Mouse (Mus musculus): ENCODE data around the gene Asb13. TPM values are rescaled to one million over a fixed set of nuclear protein-coding genes. Genes with fewer than 3 reads are reported as not detected.

Asb13 gene
- polyA plus RNA-seq (2014; fragmentation: Nextera tagmentation; extraction: Ambion mirVana) = 12.1 and 15.0 TPM in 2 replicates

GRCm38 (mm10) chr13:3633895-3634811 is at the start of gene Asb13:
TSS of gene Asb13 (plus strand) at chr13:3634032.
- no peaks in the 10 kb centered on the region for H3K27me3 ChIP-seq (ENCODE audit: control insufficient read depth, insufficient read depth, low read length)
- no peak within 1 kb of the TSS for H3K27ac ChIP-seq (ENCODE audit: low read depth, low read length)
- under 1% methylated on average over 47 of the region's 47 CpGs for WGBS
- no peaks in the 10 kb centered on the region for H3K36me3 ChIP-seq (ENCODE audit: control insufficient read depth, insufficient read depth, low read length)
- ATAC-seq (replicated peaks; ENCODE audit: low FRiP score) (peak; percentile 96), DNase-seq (ENCODE audit: low spot score) (peak; percentile 86)
- H3K9ac ChIP-seq (ENCODE audit: low read length) = peak within 1 kb of the TSS; percentile 76
- peak within 1 kb of the TSS; percentile 57 for H3K4me3 ChIP-seq (ENCODE audit: low read depth, low read length)
- no peaks in the 10 kb centered on the region; the same call in 1 of the 2 replicates for H3K9me3 ChIP-seq (ENCODE audit: control insufficient read depth, low read length)
- no peaks in the 10 kb centered on the region for H3K4me1 ChIP-seq (replicated peaks; ENCODE audit: control insufficient read depth, insufficient read depth, low read length)
- H3K4me2 ChIP-seq (ENCODE audit: low read depth, low read length, severe bottlenecking) = peak within 1 kb of the TSS; percentile 62

- no peak for DNase-seq (ENCODE audit: low spot score)
- Histone ChIP-seq H3K36me3 (ENCODE audit: control insufficient read depth, insufficient read depth, low read length) (peaks cover 3% of the 10 kb centered on the region; the same call in 1 of the 2 replicates), H3K4me1 (replicated peaks; ENCODE audit: control insufficient read depth, insufficient read depth, low read length) (no peaks in the 10 kb centered on the region), H3K9me3 (ENCODE audit: control insufficient read depth, low read length) (no peaks in the 10 kb centered on the region), H3K4me2 (ENCODE audit: low read depth, low read length, severe bottlenecking) (no peak overlapping the region), H3K27me3 (ENCODE audit: control insufficient read depth, insufficient read depth, low read length) (no peaks in the 10 kb centered on the region), H3K9ac (ENCODE audit: low read length) (no peak overlapping the region), H3K27ac (ENCODE audit: low read depth, low read length) (no peak overlapping the region), H3K4me3 (ENCODE audit: low read depth, low read length) (no peak overlapping the region)
- WGBS = 94% methylated on average over 3 of the region's 3 CpGs
- no peak for ATAC-seq (replicated peaks; ENCODE audit: low FRiP score)
These were observed 43.0 kb upstream of the Asb13 start for GRCm38 (mm10) chr13:3590789-3591188.

GRCm38 (mm10) chr13:3594311-3594710 is 39.5 kb upstream of the Asb13 start:
- H3K27ac ChIP-seq (ENCODE audit: low read depth, low read length) = no peak overlapping the region
- peaks cover 3% of the 10 kb centered on the region; the same call in 1 of the 2 replicates for H3K36me3 ChIP-seq (ENCODE audit: control insufficient read depth, insufficient read depth, low read length)
- H3K4me1 ChIP-seq (replicated peaks; ENCODE audit: control insufficient read depth, insufficient read depth, low read length) = no peaks in the 10 kb centered on the region
- H3K9me3 ChIP-seq (ENCODE audit: control insufficient read depth, low read length) = no peaks in the 10 kb centered on the region
- 89% methylated on average over 1 of the region's 1 CpGs for WGBS
- DNase-seq (ENCODE audit: low spot score) (no peak), ATAC-seq (replicated peaks; ENCODE audit: low FRiP score) (no peak)
- no peaks in the 10 kb centered on the region for H3K27me3 ChIP-seq (ENCODE audit: control insufficient read depth, insufficient read depth, low read length)
- H3K4me3 ChIP-seq (ENCODE audit: low read depth, low read length) = no peak overlapping the region
- no peak overlapping the region for H3K4me2 ChIP-seq (ENCODE audit: low read depth, low read length, severe bottlenecking)
- H3K9ac ChIP-seq (ENCODE audit: low read length) = no peak overlapping the region

GRCm38 (mm10) chr13:3596232-3596631 is 37.6 kb upstream of the Asb13 start:
- 96% methylated on average over 6 of the region's 6 CpGs for WGBS
- Histone ChIP-seq H3K27me3 (ENCODE audit: control insufficient read depth, insufficient read depth, low read length) (no peaks in the 10 kb centered on the region), H3K9ac (ENCODE audit: low read length) (no peak overlapping the region), H3K36me3 (ENCODE audit: control insufficient read depth, insufficient read depth, low read length) (no peaks in the 10 kb centered on the region; the same call in 1 of the 2 replicates), H3K9me3 (ENCODE audit: control insufficient read depth, low read length) (no peaks in the 10 kb centered on the region), H3K27ac (ENCODE audit: low read depth, low read length) (no peak overlapping the region), H3K4me1 (replicated peaks; ENCODE audit: control insufficient read depth, insufficient read depth, low read length) (no peaks in the 10 kb centered on the region), H3K4me2 (ENCODE audit: low read depth, low read length, severe bottlenecking) (no peak overlapping the region), H3K4me3 (ENCODE audit: low read depth, low read length) (no peak overlapping the region)
- DNase-seq (ENCODE audit: low spot score) = no peak
- no peak for ATAC-seq (replicated peaks; ENCODE audit: low FRiP score)

- DNase-seq (ENCODE audit: low spot score) = no peak
- no peaks in the 10 kb centered on the region for H3K36me3 ChIP-seq (ENCODE audit: control insufficient read depth, insufficient read depth, low read length)
- peak overlapping the region; percentile 72 for H3K4me2 ChIP-seq (ENCODE audit: low read depth, low read length, severe bottlenecking)
- 23% methylated on average over 8 of the region's 8 CpGs for WGBS
- no peaks in the 10 kb centered on the region for H3K27me3 ChIP-seq (ENCODE audit: control insufficient read depth, insufficient read depth, low read length)
- peak overlapping the region; percentile 87 for H3K4me3 ChIP-seq (ENCODE audit: low read depth, low read length)
- 0 out of 2 replicates have a peak, but pooled peaks cover 2% of the 10 kb centered on the region for H3K4me1 ChIP-seq (replicated peaks; ENCODE audit: control insufficient read depth, insufficient read depth, low read length)
- ATAC-seq (replicated peaks; ENCODE audit: low FRiP score) = no peak
- H3K9ac ChIP-seq (ENCODE audit: low read length) = peak overlapping the region; percentile 87
- no peak overlapping the region for H3K27ac ChIP-seq (ENCODE audit: low read depth, low read length)
- no peaks in the 10 kb centered on the region for H3K9me3 ChIP-seq (ENCODE audit: control insufficient read depth, low read length)
These were observed 24.1 kb upstream of the Asb13 start for GRCm38 (mm10) chr13:3609780-3610117.

GRCm38 (mm10) chr13:3610118-3610794 is 23.6 kb upstream of the Asb13 start:
- Histone ChIP-seq H3K4me3 (ENCODE audit: low read depth, low read length) (peak overlapping the region; percentile 87), H3K27ac (ENCODE audit: low read depth, low read length) (peak overlapping the region; percentile 87), H3K9ac (ENCODE audit: low read length) (peak overlapping the region; percentile 87), H3K27me3 (ENCODE audit: control insufficient read depth, insufficient read depth, low read length) (no peaks in the 10 kb centered on the region), H3K9me3 (ENCODE audit: control insufficient read depth, low read length) (no peaks in the 10 kb centered on the region), H3K4me2 (ENCODE audit: low read depth, low read length, severe bottlenecking) (peak overlapping the region; percentile 72), H3K4me1 (replicated peaks; ENCODE audit: control insufficient read depth, insufficient read depth, low read length) (0 out of 2 replicates have a peak, but pooled peaks cover 2% of the 10 kb centered on the region), H3K36me3 (ENCODE audit: control insufficient read depth, insufficient read depth, low read length) (no peaks in the 10 kb centered on the region)
- WGBS = under 1% methylated on average over 48 of the region's 50 CpGs
- peak; percentile 74 for DNase-seq (ENCODE audit: low spot score)
- peak; percentile 55 for ATAC-seq (replicated peaks; ENCODE audit: low FRiP score)

- DNase-seq (ENCODE audit: low spot score) = peak; percentile 99
- WGBS = under 1% methylated on average over 58 of the region's 58 CpGs
- H3K9me3 ChIP-seq (ENCODE audit: control insufficient read depth, low read length) = no peaks in the 10 kb centered on the region
These were observed 22.9 kb upstream of the Asb13 start, which contains the start of gene Fam208b for GRCm38 (mm10) chr13:3610795-3611438. TSS of gene Fam208b (minus strand) at chr13:3611108.

GRCm38 (mm10) chr13:3627139-3627538 is 6.7 kb upstream of the Asb13 start:
- H3K4me3 ChIP-seq (ENCODE audit: low read depth, low read length) = no peak overlapping the region
- WGBS = 62% methylated on average over 3 of the region's 3 CpGs
- no peak overlapping the region for H3K4me2 ChIP-seq (ENCODE audit: low read depth, low read length, severe bottlenecking)
- no peaks in the 10 kb centered on the region for H3K27me3 ChIP-seq (ENCODE audit: control insufficient read depth, insufficient read depth, low read length)
- no peaks in the 10 kb centered on the region; the same call in 1 of the 2 replicates for H3K9me3 ChIP-seq (ENCODE audit: control insufficient read depth, low read length)
- ATAC-seq (replicated peaks; ENCODE audit: low FRiP score) (no peak), DNase-seq (ENCODE audit: low spot score) (no peak)
- no peak overlapping the region for H3K9ac ChIP-seq (ENCODE audit: low read length)
- H3K4me1 ChIP-seq (replicated peaks; ENCODE audit: control insufficient read depth, insufficient read depth, low read length) = no peaks in the 10 kb centered on the region
- no peaks in the 10 kb centered on the region for H3K36me3 ChIP-seq (ENCODE audit: control insufficient read depth, insufficient read depth, low read length)
- no peak overlapping the region for H3K27ac ChIP-seq (ENCODE audit: low read depth, low read length)

More at GRCm38 (mm10) chr13:3610795-3611438, 22.9 kb upstream of the Asb13 start, which contains the start of gene Fam208b:
- Histone ChIP-seq H3K27ac (ENCODE audit: low read depth, low read length) (peak within 1 kb of the TSS; percentile 87), H3K9ac (ENCODE audit: low read length) (peak within 1 kb of the TSS; percentile 87), H3K4me3 (ENCODE audit: low read depth, low read length) (peak within 1 kb of the TSS; percentile 87), H3K36me3 (ENCODE audit: control insufficient read depth, insufficient read depth, low read length) (no peaks in the 10 kb centered on the region), H3K4me1 (replicated peaks; ENCODE audit: control insufficient read depth, insufficient read depth, low read length) (0 out of 2 replicates have a peak, but pooled peaks cover 2% of the 10 kb centered on the region), H3K4me2 (ENCODE audit: low read depth, low read length, severe bottlenecking) (peak within 1 kb of the TSS; percentile 72), H3K27me3 (ENCODE audit: control insufficient read depth, insufficient read depth, low read length) (no peaks in the 10 kb centered on the region)
- peak; percentile 99 for ATAC-seq (replicated peaks; ENCODE audit: low FRiP score)

All from forebrain, embryonic 11.5 days (tissue).